Mouse (Mus musculus): ENCODE measurements around the gene Serinc4. TPM values are rescaled to one million over a fixed set of nuclear protein-coding genes. Genes with fewer than 3 reads are reported as not detected.

Serinc4 gene
- polyA plus RNA-seq, 1 experiment from 2014 or later, result 0.88 TPM

DNA sequence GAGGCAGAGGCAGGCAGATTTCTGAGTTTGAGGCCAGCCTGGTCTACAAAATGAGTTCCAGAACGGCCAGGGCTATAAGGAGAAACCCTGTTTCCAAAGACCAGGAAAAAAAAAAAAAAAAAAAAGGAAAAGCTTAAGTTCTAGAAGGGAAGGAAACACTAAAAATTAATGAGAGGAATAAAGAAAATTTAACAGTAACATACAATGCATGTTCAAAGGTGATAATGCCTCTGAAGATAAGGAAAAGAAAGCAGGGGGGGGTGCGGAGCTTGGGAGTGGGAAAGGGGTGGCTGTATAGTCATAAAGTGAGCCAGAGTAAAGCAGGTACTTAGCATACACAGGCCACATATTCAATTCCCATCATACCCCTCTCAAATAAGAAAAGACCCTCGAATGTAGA lies 11.5 kb downstream of the Serinc4 start:
- no peak overlapping the region for H3K4me2 ChIP-seq
- H3K4me1 ChIP-seq, result peaks cover 30% of the 10 kb centered on the region
- 86% methylated on average over 3 of the region's 3 CpGs for WGBS
- H3K9me3 ChIP-seq, result no peaks in the 10 kb centered on the region
- no peak overlapping the region for H3K9ac ChIP-seq
- peaks cover under 1% of the 10 kb centered on the region; the same call in 1 of the 2 replicates for H3K36me3 ChIP-seq (replicated peaks)
- no peak overlapping the region for H3K4me3 ChIP-seq (replicated peaks)
- H3K27me3 ChIP-seq, result peaks cover 30% of the 10 kb centered on the region
- H3K27ac ChIP-seq, result no peak overlapping the region
- ATAC-seq (ENCODE audit: low FRiP score), result no peak

- Histone ChIP-seq H3K4me2 (peak within 1 kb of the TSS; percentile 72; the same call in 1 of the 2 replicates), H3K4me3 (replicated peaks) (no peak within 1 kb of the TSS)
Observed at GRCm38 (mm10) chr2:121444178-121444577, 12.4 kb downstream of the Serinc4 start, which contains the start of gene Ell3. Ell3 (minus strand) TSS chr2:121444278.

DNA sequence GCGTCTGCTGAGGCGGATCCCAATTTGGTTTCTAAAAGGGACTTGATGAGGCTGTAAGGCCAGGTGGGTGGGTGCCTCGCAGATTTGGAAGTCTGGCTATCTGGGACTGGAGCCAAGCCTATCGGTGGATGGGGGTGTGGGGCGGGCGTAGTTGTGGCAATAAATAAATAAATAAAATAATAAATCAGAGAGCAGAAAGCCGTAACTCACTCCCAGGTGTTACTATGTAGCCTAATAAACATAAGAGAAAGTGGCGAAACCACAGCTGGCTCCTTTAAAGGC lies 13.6 kb downstream of the Serinc4 start:
- Histone ChIP-seq H3K27me3 (peaks cover 30% of the 10 kb centered on the region), H3K4me1 (peaks cover 22% of the 10 kb centered on the region), H3K9me3 (no peaks in the 10 kb centered on the region), H3K4me3 (replicated peaks) (peak overlapping the region; percentile 41; the same call in 1 of the 2 replicates), H3K36me3 (replicated peaks) (peaks cover 22% of the 10 kb centered on the region), H3K27ac (no peak overlapping the region), H3K4me2 (peak overlapping the region; percentile 72), H3K9ac (0 out of 2 replicates have a peak overlapping the region, but pooled peaks have one; percentile 12)
- WGBS, result 21% methylated on average over 8 of the region's 8 CpGs
- no peak for ATAC-seq (ENCODE audit: low FRiP score)

More at GRCm38 (mm10) chr2:121444178-121444577, 12.4 kb downstream of the Serinc4 start, which contains the start of gene Ell3:
- H3K9ac ChIP-seq, result no peak within 1 kb of the TSS
- H3K36me3 ChIP-seq (replicated peaks), result peaks cover 10% of the 10 kb centered on the region
- no peak for ATAC-seq (ENCODE audit: low FRiP score)
- H3K9me3 ChIP-seq, result no peaks in the 10 kb centered on the region
- H3K27me3 ChIP-seq, result peaks cover 30% of the 10 kb centered on the region
- peaks cover 28% of the 10 kb centered on the region for H3K4me1 ChIP-seq
- 86% methylated on average over 1 of the region's 1 CpGs for WGBS
- H3K27ac ChIP-seq, result no peak within 1 kb of the TSS

- no peak overlapping the region for H3K27ac ChIP-seq
- H3K36me3 ChIP-seq (replicated peaks), result peaks cover 27% of the 10 kb centered on the region
- peak overlapping the region; percentile 72 for H3K4me2 ChIP-seq
- H3K4me1 ChIP-seq, result peaks cover 19% of the 10 kb centered on the region
- ATAC-seq (ENCODE audit: low FRiP score), result peak; percentile 72
- WGBS, result 2% methylated on average over 30 of the region's 30 CpGs
- no peaks in the 10 kb centered on the region for H3K9me3 ChIP-seq
- peaks cover 30% of the 10 kb centered on the region for H3K27me3 ChIP-seq
- H3K4me3 ChIP-seq (replicated peaks), result peak overlapping the region; percentile 41
- peak overlapping the region; percentile 46 for H3K9ac ChIP-seq
Observed at GRCm38 (mm10) chr2:121442259-121443067, 14.1 kb downstream of the Serinc4 start.

DNA sequence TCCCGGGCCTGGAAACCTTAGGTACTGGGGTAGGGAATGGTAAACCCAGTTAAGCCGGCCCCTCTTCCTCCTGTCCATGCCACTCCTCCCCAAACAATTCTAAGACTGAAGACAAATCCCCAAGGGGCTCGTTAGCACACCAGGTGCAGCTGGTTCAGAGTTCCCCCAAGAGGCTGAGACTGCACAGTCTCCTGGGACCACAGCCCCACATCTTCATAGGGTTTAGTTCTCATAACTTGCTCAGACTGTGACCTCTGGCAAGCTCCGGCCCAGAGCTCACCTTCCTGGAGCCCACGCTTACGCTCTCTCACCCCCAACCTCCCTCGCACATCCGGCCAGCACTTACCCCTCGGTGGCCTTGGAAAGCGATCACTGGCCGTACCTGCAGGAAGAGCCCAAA lies 14.8 kb downstream of the Serinc4 start:
- H3K9me3 ChIP-seq, result no peaks in the 10 kb centered on the region
- peak overlapping the region; percentile 72 for H3K4me2 ChIP-seq
- peak overlapping the region; percentile 46 for H3K9ac ChIP-seq
- peaks cover 34% of the 10 kb centered on the region for H3K36me3 ChIP-seq (replicated peaks)
- peak overlapping the region; percentile 41 for H3K4me3 ChIP-seq (replicated peaks)
- H3K4me1 ChIP-seq, result peaks cover 19% of the 10 kb centered on the region
- 10% methylated on average over 11 of the region's 11 CpGs for WGBS
- ATAC-seq (ENCODE audit: low FRiP score), result 0 out of 2 replicates have a peak, but pooled peaks have one; percentile 13
- H3K27ac ChIP-seq, result no peak overlapping the region
- peaks cover 30% of the 10 kb centered on the region for H3K27me3 ChIP-seq

DNA sequence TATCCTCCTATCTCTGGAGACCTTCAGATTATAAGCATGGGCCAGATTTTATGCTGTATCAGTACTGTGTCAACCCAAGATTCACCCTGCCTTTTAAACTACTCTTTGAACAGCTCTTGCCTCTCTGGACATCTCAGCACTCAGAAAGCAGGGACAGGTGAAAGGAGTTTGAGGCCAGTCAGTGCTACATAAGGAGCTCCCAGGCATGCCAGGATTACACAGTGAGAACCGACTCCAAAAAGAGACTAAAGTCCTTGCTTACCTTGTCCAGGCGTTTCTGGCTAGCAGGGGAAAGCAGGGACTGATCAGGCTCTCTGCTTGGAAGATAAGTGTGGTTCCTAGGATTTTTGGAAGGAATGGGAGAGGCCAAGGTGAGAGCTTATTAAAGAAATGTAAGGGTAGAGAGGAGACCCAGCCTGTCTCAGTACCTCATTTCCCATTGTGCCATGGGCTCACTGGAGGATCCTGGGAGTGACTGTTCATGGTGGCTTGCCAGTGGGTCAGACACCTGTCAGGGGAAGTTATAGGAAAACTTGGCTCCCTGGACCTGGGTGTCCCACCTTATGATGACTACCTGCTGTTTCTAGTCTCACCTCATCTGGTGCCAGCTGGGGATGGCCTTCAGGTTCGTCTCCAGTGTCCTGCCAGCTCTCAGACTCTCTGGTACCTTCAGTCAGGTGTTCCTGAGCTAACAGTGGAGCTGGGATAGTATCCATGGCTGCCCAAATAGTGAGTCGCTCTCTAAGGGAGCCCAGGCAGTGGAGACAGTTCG lies 15.6 kb downstream of the Serinc4 start:
- no peak overlapping the region for H3K27ac ChIP-seq
- 57% methylated on average over 5 of the region's 5 CpGs for WGBS
- peaks cover 30% of the 10 kb centered on the region for H3K27me3 ChIP-seq
- no peak overlapping the region for H3K4me3 ChIP-seq (replicated peaks)
- H3K9ac ChIP-seq, result no peak overlapping the region
- H3K36me3 ChIP-seq (replicated peaks), result peaks cover 39% of the 10 kb centered on the region
- H3K4me1 ChIP-seq, result peaks cover 19% of the 10 kb centered on the region
- H3K9me3 ChIP-seq, result no peaks in the 10 kb centered on the region
- no peak for ATAC-seq (ENCODE audit: low FRiP score)
- H3K4me2 ChIP-seq, result no peak overlapping the region

DNA sequence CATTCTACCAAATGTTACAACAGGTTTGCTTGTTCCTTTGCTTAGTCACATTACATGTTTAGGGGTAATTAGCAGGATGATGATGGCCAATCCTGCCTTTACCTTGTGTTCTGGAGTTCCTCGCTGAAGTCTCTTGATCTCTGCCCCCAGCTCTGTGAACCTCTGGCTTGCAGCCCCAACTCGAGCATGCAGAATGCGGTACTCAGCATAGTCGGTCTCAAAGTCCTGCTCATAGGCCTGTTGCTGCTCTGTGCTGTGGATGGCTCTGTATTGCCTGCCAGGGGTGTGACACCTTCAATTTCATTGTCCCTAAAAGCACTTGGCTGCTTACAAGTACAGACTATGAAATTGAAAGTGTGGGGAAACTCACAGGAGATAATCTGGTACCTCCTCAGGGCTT lies 16.8 kb downstream of the Serinc4 start:
- 76% methylated on average over 4 of the region's 4 CpGs for WGBS

GRCm38 (mm10) chr2:121434854-121435253 lies 21.7 kb downstream of the Serinc4 start:
- Histone ChIP-seq H3K36me3 (replicated peaks) (peaks cover 96% of the 10 kb centered on the region), H3K9ac (no peak overlapping the region), H3K27ac (no peak overlapping the region), H3K4me1 (no peaks in the 10 kb centered on the region), H3K4me3 (replicated peaks) (no peak overlapping the region), H3K27me3 (no peaks in the 10 kb centered on the region), H3K4me2 (no peak overlapping the region), H3K9me3 (no peaks in the 10 kb centered on the region)
- ATAC-seq (ENCODE audit: low FRiP score), result no peak
- WGBS, result 100% methylated on average over 1 of the region's 1 CpGs

More for the DNA sequence above, 16.8 kb downstream of the Serinc4 start:
- H3K9me3 ChIP-seq, result no peaks in the 10 kb centered on the region
- H3K36me3 ChIP-seq (replicated peaks), result peaks cover 52% of the 10 kb centered on the region
- no peak for ATAC-seq (ENCODE audit: low FRiP score)
- peaks cover 30% of the 10 kb centered on the region for H3K27me3 ChIP-seq
- H3K4me2 ChIP-seq, result no peak overlapping the region
- no peak overlapping the region for H3K27ac ChIP-seq
- no peak overlapping the region for H3K4me3 ChIP-seq (replicated peaks)
- H3K9ac ChIP-seq, result no peak overlapping the region
- peaks cover 19% of the 10 kb centered on the region for H3K4me1 ChIP-seq

DNA sequence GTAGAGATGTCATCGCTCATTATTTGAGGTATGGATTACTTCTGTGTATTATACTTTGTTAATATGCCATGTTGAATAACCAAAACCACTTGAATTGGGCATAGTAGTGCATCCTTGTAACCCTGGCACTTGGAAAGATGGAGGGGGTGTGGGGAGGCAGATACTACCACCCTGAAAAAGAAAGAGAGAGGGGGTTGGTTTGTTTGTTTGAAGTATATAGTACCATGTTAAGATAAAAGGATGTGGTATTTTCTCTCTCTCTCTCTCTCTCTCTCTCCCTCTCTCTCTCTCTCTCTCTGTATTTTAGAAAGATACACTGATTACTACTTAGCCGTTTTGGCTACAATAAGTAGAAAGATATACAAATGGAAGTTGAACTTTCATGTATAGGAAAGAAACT lies 30.7 kb downstream of the Serinc4 start:
- no peak overlapping the region for H3K27ac ChIP-seq
- no peak overlapping the region for H3K4me2 ChIP-seq
- peaks cover 81% of the 10 kb centered on the region for H3K36me3 ChIP-seq (replicated peaks)
- H3K4me1 ChIP-seq, result no peaks in the 10 kb centered on the region
- no peaks in the 10 kb centered on the region for H3K27me3 ChIP-seq
- 95% methylated on average over 2 of the region's 2 CpGs for WGBS
- no peak overlapping the region for H3K9ac ChIP-seq
- no peak overlapping the region for H3K4me3 ChIP-seq (replicated peaks)
- no peaks in the 10 kb centered on the region for H3K9me3 ChIP-seq
- no peak for ATAC-seq (ENCODE audit: low FRiP score)

DNA sequence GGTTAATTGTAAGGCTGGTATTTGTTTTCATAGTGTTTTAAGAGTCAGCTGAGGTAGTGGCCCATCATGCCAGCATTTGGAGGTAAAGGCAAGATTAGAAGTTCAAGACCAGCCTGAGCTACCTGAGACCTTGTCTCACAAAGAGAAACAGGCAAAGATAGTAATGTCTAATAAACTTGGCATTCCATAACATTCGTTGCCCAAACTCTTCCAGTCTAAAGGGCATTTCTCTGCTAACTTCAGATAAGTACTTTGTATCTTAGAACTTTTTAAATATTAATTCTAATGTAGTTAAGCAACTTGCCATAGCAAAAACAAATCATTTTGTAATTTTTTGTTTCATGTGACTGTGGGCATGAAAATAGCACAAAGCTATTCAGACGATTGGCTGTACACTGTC lies 33.4 kb downstream of the Serinc4 start:
- H3K4me1 ChIP-seq, result no peaks in the 10 kb centered on the region
- H3K4me2 ChIP-seq, result no peak overlapping the region
- 97% methylated on average over 2 of the region's 2 CpGs for WGBS
- no peaks in the 10 kb centered on the region for H3K9me3 ChIP-seq
- H3K27ac ChIP-seq, result no peak overlapping the region
- H3K4me3 ChIP-seq (replicated peaks), result no peak overlapping the region
- no peaks in the 10 kb centered on the region for H3K27me3 ChIP-seq
- no peak for ATAC-seq (ENCODE audit: low FRiP score)
- peaks cover 74% of the 10 kb centered on the region for H3K36me3 ChIP-seq (replicated peaks)
- no peak overlapping the region for H3K9ac ChIP-seq

GRCm38 (mm10) chr2:121418476-121418875 lies 38.1 kb downstream of the Serinc4 start:
- Histone ChIP-seq H3K36me3 (replicated peaks) (peaks cover 57% of the 10 kb centered on the region), H3K9ac (no peak overlapping the region), H3K9me3 (no peaks in the 10 kb centered on the region), H3K27me3 (no peaks in the 10 kb centered on the region), H3K27ac (no peak overlapping the region), H3K4me1 (peaks cover 26% of the 10 kb centered on the region), H3K4me2 (no peak overlapping the region), H3K4me3 (replicated peaks) (no peak overlapping the region)
- no peak for ATAC-seq (ENCODE audit: low FRiP score)
- 93% methylated on average over 3 of the region's 3 CpGs for WGBS

DNA sequence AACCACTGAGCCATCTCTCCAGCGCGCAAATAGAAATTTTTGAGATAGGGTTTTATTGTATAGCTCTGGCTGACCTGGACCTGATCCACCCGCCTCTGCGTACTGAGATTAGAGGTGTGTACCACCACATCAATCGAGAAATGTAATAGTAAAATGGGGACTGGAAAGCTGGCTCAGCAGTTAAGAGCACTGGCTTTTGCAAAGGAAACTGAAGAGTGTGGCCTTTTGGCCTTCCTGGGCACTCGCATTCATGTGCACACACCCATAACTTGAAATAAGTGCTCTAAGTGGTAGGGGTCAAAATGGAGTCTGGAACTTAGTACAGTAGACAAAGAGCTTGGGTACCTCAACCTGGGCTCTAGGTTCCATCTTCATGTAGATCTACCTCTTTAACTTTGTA lies 40.2 kb downstream of the Serinc4 start:
- Histone ChIP-seq H3K4me3 (replicated peaks) (no peak overlapping the region), H3K4me1 (peaks cover 32% of the 10 kb centered on the region), H3K27me3 (no peaks in the 10 kb centered on the region), H3K36me3 (replicated peaks) (peaks cover 38% of the 10 kb centered on the region), H3K27ac (no peak overlapping the region), H3K9me3 (no peaks in the 10 kb centered on the region), H3K9ac (peak overlapping the region; percentile 29; the same call in 1 of the 2 replicates), H3K4me2 (peak overlapping the region; percentile 67; the same call in 1 of the 2 replicates)
- ATAC-seq (ENCODE audit: low FRiP score), result no peak
- 95% methylated on average over 6 of the region's 6 CpGs for WGBS
